Mouse (Mus musculus): ENCODE data around the gene Vopp1. TPM values are rescaled to one million over a fixed set of nuclear protein-coding genes. Genes with fewer than 3 reads are reported as not detected.

Vopp1 gene
- total and polyA plus RNA-seq, 3 experiments: 5.3 to 37.1 (median 31.9) TPM

GRCm38 (mm10) chr6:57770467-57771190, 54.3 kb downstream of the Vopp1 start:
- TF ChIP-seq TAL1 (conservative IDR thresholded peaks at IDR 0.05; ENCODE audit: low read depth, low read length) (no peak), GATA1 (IDR thresholded peaks at IDR 0.05; ENCODE audit: borderline replicate concordance, low read length) (no peak), POLR2AphosphoS5 (IDR thresholded peaks at IDR 0.05; ENCODE audit: insufficient replicate concordance, low read depth, low read length) (no peak), GATA2 (IDR thresholded peaks at IDR 0.05; ENCODE audit: borderline replicate concordance, low read depth, low read length) (no peak), CTCF (IDR thresholded peaks at IDR 0.05; ENCODE audit: low read depth, low read length) (no peak)

DNA sequence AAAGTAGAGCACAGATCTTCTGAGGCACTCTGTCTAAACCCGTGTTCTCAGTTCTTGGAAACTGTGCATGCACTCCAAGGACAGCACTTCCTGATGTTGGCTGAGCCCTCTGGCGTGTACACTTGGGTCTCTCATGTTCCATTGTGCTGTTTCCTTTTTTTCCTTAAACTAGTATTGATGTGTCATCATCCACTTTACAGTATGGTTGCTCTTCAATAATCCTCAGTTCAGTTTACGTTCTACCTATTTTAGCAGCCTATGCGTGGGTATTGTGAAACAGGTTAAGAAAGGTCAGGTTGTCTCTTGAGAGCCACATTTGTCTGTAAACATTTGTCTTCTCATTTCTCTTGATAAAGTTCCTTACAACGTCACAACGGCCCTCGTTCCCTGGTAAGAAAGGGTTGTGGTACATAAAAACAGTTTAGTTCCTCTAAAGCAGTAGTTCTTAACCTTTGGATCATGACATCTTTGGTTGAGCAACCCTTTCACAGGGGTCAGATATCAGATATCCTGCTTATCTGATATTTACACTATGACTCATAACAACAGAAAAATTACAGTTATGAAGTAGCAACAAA, 55.9 kb downstream of the Vopp1 start:
- Histone ChIP-seq H3K4me3 (ENCODE audit: low read depth, low read length) (no peak overlapping the region), H3K4me1 (ENCODE audit: insufficient read depth, low read depth, low read length) (peaks cover 56% of the 10 kb centered on the region), H3K36me3 (replicated peaks) (peaks cover 27% of the 10 kb centered on the region), H3K9me3 (replicated peaks) (no peaks in the 10 kb centered on the region), H3K27me3 (ENCODE audit: insufficient read depth, low read length) (no peaks in the 10 kb centered on the region)
- TF ChIP-seq POLR2AphosphoS5 (IDR thresholded peaks at IDR 0.05; ENCODE audit: insufficient replicate concordance, low read depth, low read length) (no peak), TAL1 (conservative IDR thresholded peaks at IDR 0.05; ENCODE audit: low read depth, low read length) (no peak), GATA2 (IDR thresholded peaks at IDR 0.05; ENCODE audit: borderline replicate concordance, low read depth, low read length) (no peak), CTCF (IDR thresholded peaks at IDR 0.05; ENCODE audit: low read depth, low read length) (no peak), GATA1 (IDR thresholded peaks at IDR 0.05; ENCODE audit: borderline replicate concordance, low read length) (no peak)
- ATAC-seq (ENCODE audit: extremely low read depth, insufficient number of reproducible peaks, low FRiP score, poor library complexity, severe bottlenecking) (0 out of 2 replicates have a peak, but pooled peaks have one; percentile 10), DNase-seq (ENCODE audit: low spot score) (no peak)

More at GRCm38 (mm10) chr6:57770467-57771190, 54.3 kb downstream of the Vopp1 start:
- peaks cover 32% of the 10 kb centered on the region for H3K36me3 ChIP-seq (replicated peaks)
- H3K4me3 ChIP-seq (ENCODE audit: low read depth, low read length): no peak overlapping the region
- H3K4me1 ChIP-seq (ENCODE audit: insufficient read depth, low read depth, low read length): peaks cover 41% of the 10 kb centered on the region
- no peaks in the 10 kb centered on the region for H3K9me3 ChIP-seq (replicated peaks)
- ATAC-seq (ENCODE audit: extremely low read depth, insufficient number of reproducible peaks, low FRiP score, poor library complexity, severe bottlenecking) (no peak), DNase-seq (ENCODE audit: low spot score) (no peak)
- no peaks in the 10 kb centered on the region for H3K27me3 ChIP-seq (ENCODE audit: insufficient read depth, low read length)

GRCm38 (mm10) chr6:57767112-57767868, 57.7 kb downstream of the Vopp1 start:
- no peak for DNase-seq (ENCODE audit: low spot score)
- Histone ChIP-seq H3K9me3 (replicated peaks) (no peaks in the 10 kb centered on the region), H3K27me3 (ENCODE audit: insufficient read depth, low read length) (no peaks in the 10 kb centered on the region), H3K4me1 (ENCODE audit: insufficient read depth, low read depth, low read length) (peaks cover 72% of the 10 kb centered on the region), H3K4me3 (ENCODE audit: low read depth, low read length) (peak overlapping the region; percentile 45; the same call in 1 of the 2 replicates), H3K36me3 (replicated peaks) (peaks cover 16% of the 10 kb centered on the region)
- TF ChIP-seq POLR2AphosphoS5 (IDR thresholded peaks at IDR 0.05; ENCODE audit: insufficient replicate concordance, low read depth, low read length): no peak
- TF ChIP-seq CTCF (IDR thresholded peaks at IDR 0.05; ENCODE audit: low read depth, low read length): no peak
- no peak for TF ChIP-seq GATA1 (IDR thresholded peaks at IDR 0.05; ENCODE audit: borderline replicate concordance, low read length)
- TF ChIP-seq TAL1 (conservative IDR thresholded peaks at IDR 0.05; ENCODE audit: low read depth, low read length): no peak
- no peak for TF ChIP-seq GATA2 (IDR thresholded peaks at IDR 0.05; ENCODE audit: borderline replicate concordance, low read depth, low read length)
- peak; percentile 18 for ATAC-seq (ENCODE audit: extremely low read depth, insufficient number of reproducible peaks, low FRiP score, poor library complexity, severe bottlenecking)

DNA sequence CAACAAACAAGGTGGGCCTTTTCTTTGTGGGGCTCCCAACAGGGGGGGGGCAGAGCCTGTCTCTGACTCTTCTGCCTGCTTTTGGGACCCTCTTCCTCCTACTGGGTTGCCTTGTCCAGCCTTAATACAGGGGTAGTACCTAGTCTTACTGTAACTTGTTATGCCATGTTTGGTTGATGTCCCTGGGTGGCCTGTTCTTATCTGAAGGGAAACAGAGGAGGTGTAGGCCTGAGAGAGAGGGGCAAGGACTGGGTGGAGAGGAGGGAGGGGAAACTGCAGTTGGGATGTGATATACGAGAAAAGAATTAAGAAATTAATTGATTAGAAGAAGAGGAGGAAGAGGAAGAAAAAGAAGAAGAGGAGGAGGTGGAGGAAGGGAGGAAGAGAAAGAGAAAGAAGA, 58.7 kb downstream of the Vopp1 start:
- no peaks in the 10 kb centered on the region for H3K27me3 ChIP-seq (ENCODE audit: insufficient read depth, low read length)
- no peaks in the 10 kb centered on the region for H3K9me3 ChIP-seq (replicated peaks)
- ATAC-seq (ENCODE audit: extremely low read depth, insufficient number of reproducible peaks, low FRiP score, poor library complexity, severe bottlenecking) (peak; percentile 42; the same call in 1 of the 2 replicates), DNase-seq (ENCODE audit: low spot score) (no peak)
- H3K4me1 ChIP-seq (ENCODE audit: insufficient read depth, low read depth, low read length): peaks cover 74% of the 10 kb centered on the region
- H3K36me3 ChIP-seq (replicated peaks): peaks cover 16% of the 10 kb centered on the region
- H3K4me3 ChIP-seq (ENCODE audit: low read depth, low read length): no peak overlapping the region; the same call in 1 of the 2 replicates
- no peak for TF ChIP-seq GATA2 (IDR thresholded peaks at IDR 0.05; ENCODE audit: borderline replicate concordance, low read depth, low read length)
- no peak for TF ChIP-seq POLR2AphosphoS5 (IDR thresholded peaks at IDR 0.05; ENCODE audit: insufficient replicate concordance, low read depth, low read length)
- no peak for TF ChIP-seq TAL1 (conservative IDR thresholded peaks at IDR 0.05; ENCODE audit: low read depth, low read length)
- TF ChIP-seq GATA1 (IDR thresholded peaks at IDR 0.05; ENCODE audit: borderline replicate concordance, low read length): no peak
- no peak for TF ChIP-seq CTCF (IDR thresholded peaks at IDR 0.05; ENCODE audit: low read depth, low read length)

DNA sequence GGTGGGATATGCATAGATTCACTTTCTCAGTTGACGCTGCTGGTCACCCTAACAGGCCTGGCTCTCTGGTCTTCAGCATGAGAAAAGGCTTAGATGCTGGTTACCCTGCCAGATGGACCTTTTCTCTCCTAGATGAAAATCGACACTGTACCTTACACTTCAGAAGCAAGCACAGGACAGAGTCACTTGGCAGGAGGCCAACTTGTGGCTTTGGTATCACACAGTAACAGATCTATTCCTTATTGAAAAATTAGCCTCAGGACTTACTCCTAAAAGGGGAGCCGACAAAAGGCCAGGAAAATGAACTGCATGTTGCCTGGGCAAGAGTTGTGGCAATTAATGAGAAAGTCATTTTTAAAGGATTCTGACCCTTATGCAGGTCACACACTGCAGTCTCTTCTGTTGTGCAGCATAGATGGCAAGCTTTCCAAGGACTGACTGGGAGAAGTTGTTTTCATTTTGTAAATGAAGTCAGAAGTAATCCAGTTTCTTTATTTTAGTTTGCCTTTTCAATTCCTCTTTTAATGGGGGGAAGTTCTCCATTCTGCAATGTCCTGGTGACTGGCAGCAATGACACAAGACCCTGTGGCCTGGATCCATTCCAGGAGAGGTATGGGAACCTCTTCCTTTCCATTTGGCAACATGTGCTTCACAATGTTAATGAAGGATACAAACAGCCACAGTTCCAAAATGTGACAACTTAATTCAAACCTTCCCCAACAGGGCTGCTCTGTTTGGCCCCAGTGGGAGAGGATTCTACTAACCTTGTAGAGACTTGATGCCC, 59.7 kb downstream of the Vopp1 start:
- H3K4me3 ChIP-seq (ENCODE audit: low read depth, low read length): no peak overlapping the region
- TF ChIP-seq POLR2AphosphoS5 (IDR thresholded peaks at IDR 0.05; ENCODE audit: insufficient replicate concordance, low read depth, low read length) (no peak), GATA2 (IDR thresholded peaks at IDR 0.05; ENCODE audit: borderline replicate concordance, low read depth, low read length) (no peak), GATA1 (IDR thresholded peaks at IDR 0.05; ENCODE audit: borderline replicate concordance, low read length) (no peak), TAL1 (conservative IDR thresholded peaks at IDR 0.05; ENCODE audit: low read depth, low read length) (no peak), CTCF (IDR thresholded peaks at IDR 0.05; ENCODE audit: low read depth, low read length) (no peak)
- H3K36me3 ChIP-seq (replicated peaks): peaks cover 18% of the 10 kb centered on the region
- ATAC-seq (ENCODE audit: extremely low read depth, insufficient number of reproducible peaks, low FRiP score, poor library complexity, severe bottlenecking) (0 out of 2 replicates have a peak, but pooled peaks have one; percentile 6), DNase-seq (ENCODE audit: low spot score) (no peak)
- H3K27me3 ChIP-seq (ENCODE audit: insufficient read depth, low read length): no peaks in the 10 kb centered on the region
- peaks cover 74% of the 10 kb centered on the region for H3K4me1 ChIP-seq (ENCODE audit: insufficient read depth, low read depth, low read length)
- no peaks in the 10 kb centered on the region for H3K9me3 ChIP-seq (replicated peaks)
